Mouse (Mus musculus) myocyte (in vitro differentiated cells): ENCODE measurements around the gene Hist1h2af.

ENCODE experiments used
- CEBPB ChIP-seq: IDR thresholded peaks from 2 replicates; pipeline ENCODE4 v1.6.1; 2011; ENCODE audit warnings: mild to moderate bottlenecking, moderate library complexity; ENCODE audit not compliant: poor library complexity, insufficient read depth, severe bottlenecking
- POLR2A ChIP-seq: IDR thresholded peaks from one replicate; pipeline ENCODE4 v1.6.1; 2011; ENCODE audit warnings: low read depth, mild to moderate bottlenecking, control low read depth, moderate library complexity; ENCODE audit not compliant: insufficient read length
- POLR2AphosphoS2 ChIP-seq: IDR thresholded peaks from one replicate; pipeline ENCODE4 v1.6.1; 2011; ENCODE audit warnings: low read depth, control low read depth; ENCODE audit not compliant: insufficient read length
- TCF12 ChIP-seq: IDR thresholded peaks from one replicate; pipeline ENCODE4 v1.6.1; 2011; ENCODE audit warnings: mild to moderate bottlenecking, control low read depth; ENCODE audit not compliant: poor library complexity, insufficient read depth, severe bottlenecking
- USF1 ChIP-seq: IDR thresholded peaks from one replicate; pipeline ENCODE4 v1.6.1; 2011; ENCODE audit warnings: low read depth, mild to moderate bottlenecking, control low read depth, moderate library complexity

DNA sequence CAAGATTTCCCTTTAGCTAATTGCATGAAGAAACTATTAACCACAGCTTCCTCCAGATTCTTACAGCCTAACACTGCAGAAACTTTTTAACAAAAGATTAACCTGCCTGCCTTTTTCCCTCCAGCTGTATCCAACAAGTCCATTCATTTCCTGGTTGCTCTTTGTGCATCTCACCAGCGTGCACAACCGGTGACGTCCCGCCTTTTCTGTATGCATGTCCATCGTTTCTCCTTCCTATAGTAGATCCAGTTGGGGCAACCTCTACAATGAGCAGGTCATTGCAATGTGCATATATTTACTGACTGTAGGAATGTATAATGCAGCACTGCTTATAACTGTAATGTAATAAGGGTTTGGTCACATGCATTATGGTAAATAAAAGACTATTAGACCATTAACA lies 9.7 kb upstream of the Hist1h2af start:
- TF ChIP-seq POLR2A = no peak
- no peak for TF ChIP-seq USF1
- no peak for TF ChIP-seq CEBPB
- no peak for TF ChIP-seq POLR2AphosphoS2
- TF ChIP-seq TCF12 = no peak
